Mouse (Mus musculus) erythroid progenitor cell, adult 5-6 weeks (primary cell): ENCODE data around the gene Sgsm3. TPM values are rescaled to one million over a fixed set of nuclear protein-coding genes. Genes with fewer than 3 reads are reported as not detected.
"Not testable (repeated sequence)": the region's sequence is repeated elsewhere in the genome, so short reads cannot be mapped to it uniquely, and the experiment has no call there.

Experiments
- ATAC-seq: replicated peaks from 2 replicates; pipeline ENCODE4 v1.8.0; 2016; ENCODE audit warnings: moderate number of reproducible peaks, mild to moderate bottlenecking, moderate TSS enrichment, inconsistent platforms; ENCODE audit not compliant: poor library complexity, low FRiP score, severe bottlenecking
- total RNA-seq, 2 experiments: library from RNA; stranded (forward) in 1 of 2; stranded (reverse) in 1 of 2; fragments of 150-400 nt in 1 of 2; fragments of 186-747, 209-891 nt in 1 of 2; gene quantifications; 2 replicates each; pipeline versions ENCODE4 v1.2.3 to v1.2.4; 2015 to 2017; ENCODE audit warnings: low replicate concordance in 2 of 2

Sgsm3 gene
- total RNA-seq (2015; ENCODE audit: low replicate concordance) (10.5 TPM in 1 of 2 replicates, not detected in the other), total RNA-seq (2017; ENCODE audit: low replicate concordance) (14.2 and 16.1 TPM in 2 replicates)

DNA sequence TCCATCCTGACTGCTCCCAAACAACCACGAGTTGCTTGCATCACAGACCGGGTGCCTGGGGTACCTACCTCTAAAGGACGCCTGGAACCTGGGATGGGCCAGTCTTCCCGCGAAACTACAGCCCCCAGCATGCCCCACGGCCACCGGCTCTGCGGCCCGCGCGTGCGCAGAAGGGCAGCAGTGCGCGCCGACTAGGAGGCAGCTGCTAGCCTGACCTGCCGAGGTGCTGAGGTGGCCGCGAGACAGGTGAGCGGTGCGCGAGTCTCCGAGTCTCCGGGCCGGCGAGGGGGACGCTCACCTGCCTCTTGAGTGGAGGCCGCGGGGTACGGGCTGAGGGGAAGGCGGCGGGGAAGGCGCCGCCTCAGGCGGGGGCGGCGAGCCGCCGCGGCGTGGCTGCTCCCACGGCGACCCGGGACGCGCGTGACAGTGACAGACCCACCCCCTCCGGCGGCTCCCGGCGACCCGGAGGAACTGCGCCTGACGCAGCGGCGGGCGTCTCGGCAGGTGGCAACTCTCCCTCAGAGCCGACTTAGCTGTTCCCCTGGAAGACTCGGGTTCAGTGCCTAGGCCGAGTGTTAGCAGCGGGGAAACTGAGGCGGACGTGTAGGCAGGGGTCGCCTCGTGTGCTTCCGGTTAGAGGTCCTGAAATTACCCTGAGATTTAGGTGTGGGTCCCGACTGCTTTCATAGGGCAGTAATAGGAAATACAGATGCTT is at the start of gene Sgsm3:
TSS of gene Sgsm3 (plus strand) at position 146 of the 715 bp plus-strand sequence.
- ATAC-seq: peak; percentile 94

DNA sequence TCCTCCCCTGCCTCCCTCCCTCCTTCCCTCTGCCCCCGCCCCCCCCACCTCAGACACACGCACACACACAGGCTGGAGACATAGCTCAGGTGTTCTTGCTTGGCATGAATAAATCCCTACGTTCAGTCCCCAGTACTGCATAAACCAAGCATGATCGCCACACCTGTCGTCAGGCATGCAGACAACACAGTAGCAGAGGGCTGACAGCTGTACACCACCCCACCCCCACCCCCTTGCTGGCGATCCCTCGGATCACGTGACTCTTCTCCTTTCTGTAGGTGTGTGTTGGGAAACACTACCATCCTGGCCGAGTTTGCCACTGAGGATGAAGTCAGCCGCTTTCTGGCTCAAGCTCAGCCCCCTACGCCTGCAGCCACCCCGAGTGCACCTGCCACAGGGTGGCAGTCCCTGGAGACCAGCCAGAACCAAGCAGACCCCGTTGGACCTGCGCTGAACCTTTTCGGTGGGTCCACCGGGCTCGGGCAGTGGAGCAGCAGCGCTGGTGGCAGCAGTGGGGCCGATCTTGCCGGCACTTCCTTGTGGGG is 48.7 kb upstream of the Sgsm3 start:
- ATAC-seq: no peak

DNA sequence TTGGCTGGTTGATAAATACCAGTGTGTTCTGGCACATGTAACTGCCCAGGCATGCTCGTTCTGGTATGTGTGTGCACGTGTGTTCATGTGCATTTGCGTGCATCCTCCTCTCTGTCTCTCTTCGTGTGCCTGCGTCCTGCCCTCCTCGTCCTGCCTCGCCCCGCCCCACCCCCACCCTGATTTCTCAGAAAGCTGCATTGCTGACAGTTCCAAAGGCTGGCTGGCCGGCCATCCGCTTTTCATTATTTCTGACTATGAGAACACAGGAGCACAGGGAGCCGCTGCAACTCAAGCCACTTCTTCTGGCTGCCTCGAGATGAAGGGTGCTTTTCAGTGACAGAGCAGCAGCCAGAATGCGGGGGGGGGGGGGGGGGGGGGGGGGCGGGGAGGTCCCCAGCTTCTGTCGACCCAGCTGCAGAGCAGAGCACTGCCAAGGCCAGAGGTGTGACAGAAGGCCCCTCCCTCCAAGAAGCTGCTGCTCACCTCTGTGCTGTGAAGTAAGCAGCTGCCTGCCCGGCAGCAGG is 47.5 kb upstream of the Sgsm3 start:
- ATAC-seq: no peak

DNA sequence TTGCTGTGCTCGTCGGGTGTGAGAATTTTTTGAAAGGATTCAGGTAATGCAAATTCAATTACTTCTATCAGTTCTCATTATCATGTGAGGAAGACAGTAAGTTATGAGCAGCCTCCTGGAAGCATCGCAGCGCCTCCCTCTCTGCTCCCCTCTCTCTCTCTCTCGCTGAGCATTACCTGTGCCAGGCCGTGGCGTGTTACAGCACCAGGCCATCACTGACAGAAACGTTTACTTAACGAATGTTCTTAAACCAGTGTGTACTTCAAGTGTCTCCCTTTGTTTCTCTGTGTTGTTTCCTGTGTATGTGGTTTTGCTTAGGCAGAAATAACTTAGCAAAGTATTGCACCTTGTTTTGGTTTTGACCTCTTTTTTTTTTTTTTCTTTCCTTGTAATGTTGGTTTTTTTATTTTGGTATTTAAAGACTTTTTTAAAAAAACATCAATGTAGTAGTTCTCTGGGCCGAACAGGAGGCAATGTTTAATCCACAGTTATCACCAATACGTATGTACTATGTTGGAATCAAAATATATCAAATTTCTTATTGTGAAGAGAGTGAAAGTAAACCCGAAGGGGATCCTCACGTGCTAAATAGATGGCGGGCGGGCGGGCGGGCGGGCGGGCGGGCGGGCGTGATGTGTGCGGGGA is 46.8 kb upstream of the Sgsm3 start:
- ATAC-seq: not testable (repeated sequence)

DNA sequence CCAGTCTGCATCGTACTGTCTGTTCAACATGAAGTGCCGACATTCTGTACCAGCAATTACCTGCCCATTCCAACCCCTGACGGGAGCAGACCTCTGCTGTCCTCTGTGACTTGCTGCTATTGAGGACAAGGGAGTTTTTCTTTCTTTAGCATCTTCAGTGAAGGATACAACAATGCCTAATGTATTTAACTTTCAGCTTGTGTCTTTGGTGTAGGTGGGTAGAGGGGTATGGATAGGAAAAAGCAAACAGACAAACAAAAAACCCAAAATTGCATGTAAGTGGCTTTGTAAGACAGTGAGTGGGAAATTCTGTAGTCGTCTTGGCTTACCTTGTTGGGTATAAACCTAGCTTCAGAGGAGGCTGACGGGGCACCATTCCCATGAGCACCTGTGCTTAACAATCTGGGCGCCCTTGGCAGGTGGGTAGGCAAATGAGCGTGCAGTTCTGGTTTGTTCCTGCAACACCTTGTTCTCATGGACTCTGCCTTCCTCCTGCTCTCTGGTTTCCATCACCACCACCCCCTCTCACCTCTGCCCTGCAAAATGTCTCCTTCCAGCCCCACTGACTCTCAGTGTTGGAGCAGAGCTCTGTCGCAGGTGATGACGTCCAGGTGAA is 46.1 kb upstream of the Sgsm3 start:
- no peak for ATAC-seq

DNA sequence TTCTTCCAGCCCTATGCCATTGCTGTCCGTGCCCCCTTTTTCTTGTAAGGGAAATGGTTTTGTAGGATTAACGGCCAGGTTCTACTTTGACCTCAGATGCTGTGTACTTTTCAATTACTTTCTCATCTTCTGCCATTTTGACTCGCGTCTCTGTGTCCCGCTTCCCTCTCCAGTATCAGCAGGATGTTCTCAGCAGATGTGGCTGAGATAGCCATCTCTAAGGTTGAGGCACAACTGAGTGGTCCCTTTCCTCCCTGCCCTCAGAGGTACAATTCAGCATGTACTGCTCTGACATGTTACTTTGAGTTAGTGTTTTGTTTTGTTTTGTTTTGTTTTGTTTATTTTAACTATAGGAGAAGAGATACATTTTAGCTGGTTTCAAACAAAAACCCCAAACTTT is 42.7 kb upstream of the Sgsm3 start:
- ATAC-seq: no peak

DNA sequence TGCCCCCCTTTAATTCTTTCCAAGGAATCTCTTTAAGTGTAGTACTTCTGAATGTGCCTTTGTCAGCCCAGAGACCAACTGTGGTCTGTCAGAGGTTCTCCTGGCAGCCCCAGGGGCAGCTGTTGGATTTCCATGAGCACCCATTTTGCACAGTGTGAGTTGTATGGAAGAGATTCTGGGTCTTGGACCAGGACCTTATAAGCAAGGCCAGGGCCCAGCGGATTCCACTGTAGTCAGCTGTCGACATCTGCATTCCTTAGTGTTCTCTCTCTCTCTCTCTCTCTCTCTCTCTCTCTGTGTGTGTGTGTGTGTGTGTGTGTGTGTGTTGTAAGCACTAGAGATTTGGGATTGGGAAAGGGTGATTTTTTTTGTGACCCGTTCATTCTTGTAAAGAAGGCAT is 40.9 kb upstream of the Sgsm3 start:
- ATAC-seq: no peak

DNA sequence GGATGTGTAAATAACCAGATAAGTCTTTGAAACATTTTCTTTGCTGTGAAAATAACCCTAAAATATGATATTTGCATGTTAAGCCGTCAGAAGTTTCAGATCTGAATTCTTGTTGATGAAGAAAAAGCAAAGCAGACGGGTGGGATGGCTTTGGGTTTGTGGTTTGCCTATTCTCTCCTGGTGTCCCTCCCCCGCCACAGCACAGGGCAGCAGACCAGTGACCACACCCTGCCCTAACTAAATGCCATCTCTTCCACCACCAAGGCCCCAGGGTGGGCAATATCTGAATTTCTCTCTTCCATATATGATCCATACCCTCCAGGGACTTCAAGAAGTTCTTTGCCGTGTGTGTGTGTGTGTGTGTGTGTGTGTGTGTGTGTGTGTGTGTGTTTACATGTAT is 39.0 kb upstream of the Sgsm3 start:
- no peak for ATAC-seq

DNA sequence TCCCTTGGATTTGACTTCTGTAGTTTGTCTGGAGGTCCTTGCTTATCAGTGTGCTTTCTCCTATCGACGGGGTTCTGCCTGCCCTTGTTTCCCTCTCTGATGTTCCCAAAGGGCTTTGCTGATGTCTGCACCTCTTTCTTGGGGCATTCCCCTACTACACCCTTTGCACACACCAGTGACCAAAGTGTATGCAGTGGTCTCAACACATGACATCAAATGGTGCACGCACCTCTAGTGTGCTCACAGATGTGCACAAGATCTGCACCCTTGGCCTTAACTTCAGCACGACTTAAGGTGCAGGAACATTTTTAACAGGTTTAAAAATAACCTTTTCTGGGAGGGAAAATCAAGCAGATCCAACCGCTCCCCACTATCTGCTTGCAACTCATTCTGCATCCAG is 38.2 kb upstream of the Sgsm3 start:
- ATAC-seq: no peak

DNA sequence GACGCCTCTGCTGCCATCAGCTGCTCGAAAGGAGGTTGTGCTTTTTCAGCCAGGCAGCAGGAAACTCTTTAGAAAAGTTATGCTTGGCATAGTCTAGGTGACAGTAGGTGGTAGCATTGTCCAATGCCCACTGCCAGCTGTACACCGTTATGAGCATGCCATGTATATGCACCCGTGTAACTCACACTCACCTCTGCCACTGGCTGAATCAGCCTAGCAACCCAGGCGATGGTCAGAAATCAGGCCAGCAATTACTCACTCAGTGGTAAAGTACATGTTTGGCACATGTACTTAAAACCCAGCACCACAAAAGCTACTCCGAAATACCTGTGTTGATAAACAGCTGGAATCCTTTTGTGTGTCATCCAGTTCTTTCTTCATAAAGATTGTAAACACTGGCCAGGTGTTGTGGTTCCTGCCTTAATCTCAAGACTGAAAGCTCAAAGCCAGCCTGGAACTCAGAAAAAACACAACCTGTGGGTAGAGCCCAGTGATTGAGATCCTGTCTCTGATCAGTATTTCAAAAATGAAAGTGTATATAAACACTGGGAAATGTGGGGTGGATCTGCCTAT is 36.0 kb upstream of the Sgsm3 start:
- no peak for ATAC-seq

DNA sequence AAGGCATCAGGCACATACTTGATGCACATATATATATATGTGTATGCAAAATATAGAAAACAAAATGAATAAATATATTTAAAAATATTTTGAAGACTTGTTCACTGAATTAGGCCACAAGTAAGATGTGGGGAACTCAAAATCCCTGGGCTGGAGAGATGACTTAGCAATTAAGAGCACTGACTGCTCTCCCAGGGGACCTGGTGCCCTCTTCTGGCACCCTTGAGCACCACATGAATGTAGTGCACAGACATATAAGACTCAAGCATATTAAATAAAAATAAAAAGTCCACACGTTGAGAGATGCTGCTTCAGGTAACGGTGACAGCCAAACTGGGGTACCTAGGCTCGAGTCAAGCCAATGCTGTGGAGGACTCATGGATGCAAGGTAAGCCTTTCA is 31.7 kb upstream of the Sgsm3 start:
- 0 out of 2 replicates have a peak, but pooled peaks have one; percentile 40 for ATAC-seq

DNA sequence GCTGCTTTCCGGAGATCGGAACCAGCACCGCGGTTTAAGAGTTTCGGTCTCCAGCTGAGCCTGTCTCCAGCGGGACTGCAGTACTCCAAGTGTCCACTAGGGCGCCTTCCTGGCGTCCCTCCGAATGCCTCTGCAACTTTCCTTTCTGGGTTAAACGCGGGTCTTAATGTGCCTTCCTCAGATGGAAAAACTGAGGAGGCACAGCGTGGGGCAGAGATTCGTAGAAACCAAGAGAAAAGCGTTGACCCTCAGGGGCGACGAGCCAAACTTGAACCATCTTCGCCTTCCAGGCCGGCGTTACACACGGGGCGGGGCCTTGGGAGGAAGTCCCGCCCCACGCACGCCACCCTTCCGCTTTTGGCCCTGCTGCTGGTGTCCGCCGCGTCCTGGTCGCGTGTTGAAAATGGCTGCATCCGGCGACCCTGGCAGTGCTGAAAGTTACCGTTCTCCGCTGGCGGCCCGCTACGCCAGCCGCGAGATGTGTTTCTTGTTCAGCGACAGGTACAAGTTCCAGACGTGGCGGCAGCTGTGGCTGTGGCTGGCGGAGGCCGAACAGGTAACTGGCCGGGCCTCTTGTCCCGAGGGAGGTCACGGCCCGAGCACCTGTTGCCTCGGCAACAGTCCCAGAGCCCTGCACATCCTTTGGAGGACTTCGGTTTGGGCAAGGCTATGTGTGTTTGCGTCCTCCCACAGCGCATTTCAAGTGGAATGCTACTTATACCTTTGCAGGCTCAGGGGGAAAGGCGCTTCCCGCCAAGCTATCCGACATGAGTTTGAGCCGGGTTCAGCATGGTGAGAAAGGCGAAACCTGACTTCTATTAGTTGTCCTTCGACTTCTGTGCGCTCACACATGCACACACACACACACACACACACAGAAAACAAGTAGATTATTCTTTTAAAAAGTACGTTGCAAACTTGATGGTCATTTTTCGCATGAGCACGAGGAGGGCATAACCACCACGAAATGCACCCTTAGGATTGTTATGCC is 29.1 kb upstream of the Sgsm3 start, which contains the start of gene Adsl:
TSS of gene Adsl (plus strand) at position 346 of the 991 bp plus-strand sequence.
- ATAC-seq: peak; percentile 98

DNA sequence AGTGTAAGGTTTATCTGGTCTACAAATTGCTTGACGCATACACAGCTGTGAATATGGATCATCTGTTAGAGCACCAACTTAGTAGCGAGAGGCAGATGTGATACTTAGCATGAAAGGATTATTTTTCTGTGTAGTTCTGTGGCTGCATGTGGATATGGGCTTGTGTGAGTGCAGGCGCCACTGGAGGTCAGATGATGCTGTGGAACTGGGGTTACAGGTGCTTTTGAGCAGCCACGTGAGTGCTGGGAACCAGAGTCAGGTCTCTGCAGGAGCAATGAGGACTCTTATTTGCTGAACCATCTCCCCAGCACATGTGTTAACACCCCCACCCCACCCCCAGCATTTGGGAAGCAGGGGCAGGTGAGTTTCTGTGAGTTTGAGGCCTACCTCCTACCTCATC is 28.1 kb upstream of the Sgsm3 start:
- ATAC-seq: no peak

DNA sequence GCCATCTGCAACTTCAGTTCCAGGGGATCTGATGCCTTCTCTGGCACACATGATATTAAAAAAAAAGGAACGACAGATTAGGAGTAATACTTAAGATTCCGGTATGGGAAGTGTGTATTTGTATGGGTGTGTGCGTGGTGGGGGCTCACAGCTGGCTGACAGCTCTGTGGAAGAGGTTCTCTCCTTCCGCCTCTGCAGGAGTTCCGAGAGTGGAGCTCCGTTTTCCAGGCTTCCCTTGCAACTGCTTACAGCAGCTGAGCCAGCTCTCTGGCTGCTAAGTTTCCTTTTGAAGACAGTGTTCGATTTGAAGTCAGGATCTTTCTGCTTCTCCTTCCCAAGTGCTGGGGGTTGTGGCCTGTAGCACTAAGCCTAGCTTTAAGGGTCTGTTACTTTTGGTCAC is 27.5 kb upstream of the Sgsm3 start:
- ATAC-seq: no peak

DNA sequence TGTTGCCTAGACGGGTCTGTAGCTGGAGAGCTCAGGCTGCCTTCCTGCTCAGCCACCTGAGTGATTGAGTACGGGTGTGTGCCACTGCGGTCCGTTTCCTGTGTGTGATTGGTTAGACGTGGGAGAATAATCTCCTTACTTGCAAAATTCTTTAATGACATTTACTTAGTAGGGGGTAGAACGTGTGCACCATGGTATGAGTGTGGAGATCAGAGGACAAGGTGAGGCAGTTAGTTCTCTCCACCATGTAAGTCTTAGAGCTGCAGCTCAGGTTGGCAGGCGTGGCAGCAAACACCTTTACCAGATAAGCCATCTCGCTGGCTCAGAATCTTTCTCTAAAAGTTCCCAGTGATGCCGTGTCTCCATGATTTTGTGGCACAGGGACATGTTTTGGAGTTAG is 23.6 kb upstream of the Sgsm3 start:
- ATAC-seq: no peak

DNA sequence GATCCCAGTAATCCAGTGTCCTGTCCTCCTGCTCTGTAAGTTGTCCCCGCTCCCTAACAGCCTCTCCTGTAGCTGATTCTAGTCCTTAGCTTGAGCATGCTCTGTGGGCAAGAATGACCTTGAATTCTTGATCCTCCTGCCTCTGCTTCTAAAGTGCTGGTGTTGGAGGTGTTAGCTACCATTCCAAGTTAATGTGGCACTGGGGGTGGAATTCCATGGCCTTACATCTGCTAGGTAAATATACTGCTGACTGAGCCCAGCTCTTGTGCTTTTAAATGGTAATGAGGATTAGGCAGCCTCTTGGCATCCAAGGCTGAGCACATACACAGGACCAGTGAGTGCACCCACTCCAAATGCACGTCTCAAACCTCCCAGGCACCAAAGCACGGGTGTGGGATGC is 22.7 kb upstream of the Sgsm3 start:
- no peak for ATAC-seq

DNA sequence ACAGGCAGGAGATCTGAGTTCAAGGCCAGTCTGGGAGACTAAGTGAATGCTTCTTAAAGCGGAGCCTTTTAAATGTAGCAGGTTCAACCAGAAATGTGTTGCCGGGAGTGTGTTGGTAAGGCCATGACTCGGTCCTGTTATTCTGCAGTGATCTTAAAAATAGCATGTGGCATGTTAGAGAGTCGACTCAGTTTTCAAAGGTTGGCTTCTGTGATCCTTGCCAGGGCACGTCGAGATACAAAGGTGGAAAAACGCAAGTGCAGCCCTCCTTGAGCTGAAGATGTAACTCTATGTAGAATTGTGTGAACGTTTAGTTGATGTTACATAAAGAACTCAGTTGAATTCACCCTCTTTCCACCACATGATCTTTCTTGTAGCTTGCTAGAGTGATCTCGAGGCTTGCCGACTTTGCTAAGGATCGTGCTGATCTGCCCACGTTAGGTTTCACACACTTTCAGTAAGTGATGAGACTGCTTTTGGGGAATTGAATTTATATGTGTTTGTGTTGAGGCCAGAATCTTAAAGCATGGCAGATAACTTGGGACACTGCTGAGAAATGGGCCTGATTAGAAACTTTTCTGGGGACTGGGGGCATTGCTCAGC is 21.6 kb upstream of the Sgsm3 start:
- no peak for ATAC-seq

DNA sequence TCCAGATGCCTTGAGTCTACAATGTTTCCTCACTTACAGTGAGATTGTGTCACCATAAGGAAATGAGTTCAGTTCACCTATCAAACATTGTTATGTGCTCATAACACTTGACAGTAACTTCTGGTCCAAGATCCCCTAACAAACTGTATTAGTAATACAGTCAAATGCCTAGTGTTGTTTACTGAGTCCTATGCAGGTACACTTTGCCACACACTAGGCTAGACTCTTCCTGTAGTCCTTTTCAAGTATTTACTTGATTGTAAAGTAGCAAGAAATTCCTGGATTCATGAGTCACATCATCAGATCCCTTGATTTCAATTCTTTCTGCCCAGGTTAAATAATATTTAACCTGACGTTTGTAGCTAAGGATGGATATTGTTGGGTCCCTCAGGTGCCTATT is 8.2 kb upstream of the Sgsm3 start:
- no peak for ATAC-seq

DNA sequence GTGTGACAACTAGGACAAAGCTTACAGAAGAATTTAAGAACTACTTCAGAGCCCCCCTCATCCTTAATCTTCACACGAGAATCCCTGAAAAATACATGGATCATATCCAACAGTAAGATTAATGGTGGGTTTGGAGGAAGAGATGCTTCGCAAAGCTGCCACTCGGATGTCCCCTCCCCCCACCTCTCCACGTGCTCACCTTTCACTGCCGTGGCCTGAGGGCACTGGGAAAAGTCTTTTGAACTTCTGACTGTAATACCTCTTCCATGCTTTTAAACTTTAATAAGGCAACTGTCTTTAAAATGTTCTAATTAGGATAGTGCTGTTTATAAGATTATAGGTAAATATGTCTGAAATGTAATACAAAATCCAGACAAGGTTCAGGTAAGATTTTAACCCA is 3.3 kb upstream of the Sgsm3 start:
- ATAC-seq: no peak
